Mouse (Mus musculus): Measurements from ENCODE around the gene Agap2. TPM values are rescaled to one million over a fixed set of nuclear protein-coding genes. Genes with fewer than 3 reads are reported as not detected.
A peak's percentile ranks its signal among the peaks of the same experiment; 100 is the strongest.
"Not testable (repeated sequence)": the region's sequence is repeated elsewhere in the genome, so short reads cannot be mapped to it uniquely, and the experiment has no call there.

Gene Agap2
- polyA plus RNA-seq, 1 experiment from 2014 or later = 0.43 TPM

GRCm38 (mm10) chr10:127071203-127071602 is 3.9 kb upstream of the Agap2 start:
- peak overlapping the region; percentile 89 for H3K4me2 ChIP-seq (replicated peaks)
- peaks cover 16% of the 10 kb centered on the region for H3K36me3 ChIP-seq
- H3K9ac ChIP-seq = 0 out of 2 replicates have a peak overlapping the region, but pooled peaks have one; percentile 67
- H3K27ac ChIP-seq = no peak overlapping the region
- WGBS = 70% methylated on average over 9 of the region's 9 CpGs
- peak overlapping the region; percentile 50 for H3K4me3 ChIP-seq (replicated peaks)
- peaks cover 21% of the 10 kb centered on the region for H3K4me1 ChIP-seq (replicated peaks)
- ATAC-seq = no peak
- H3K9me3 ChIP-seq = no peaks in the 10 kb centered on the region
- H3K27me3 ChIP-seq (replicated peaks) = peaks cover 7% of the 10 kb centered on the region

DNA sequence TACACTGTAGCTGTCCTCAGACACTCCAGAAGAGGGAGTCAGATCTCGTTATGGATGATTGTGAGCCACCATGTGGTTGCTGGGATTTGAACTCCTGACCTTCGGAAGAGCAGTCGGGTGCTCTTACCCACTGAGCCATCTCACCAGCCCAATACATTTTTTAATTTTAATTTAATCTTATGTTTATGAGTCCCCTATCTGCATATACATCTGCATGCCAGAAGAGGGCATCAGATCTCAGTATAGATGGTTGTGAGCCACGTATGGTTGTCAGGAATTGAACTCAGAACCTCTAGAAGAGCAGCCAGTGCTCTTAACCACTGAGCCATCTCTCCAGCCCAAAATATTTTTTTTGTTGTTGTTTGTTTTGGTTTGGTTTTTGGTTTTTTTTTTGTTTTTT is 2.8 kb upstream of the Agap2 start:
- H3K9ac ChIP-seq; ATAC-seq; H3K36me3 ChIP-seq; H3K9me3 ChIP-seq; H3K4me3 ChIP-seq (replicated peaks); H3K27ac ChIP-seq; H3K4me2 ChIP-seq (replicated peaks): not testable (repeated sequence)
- Histone ChIP-seq H3K27me3 (replicated peaks) (peaks cover 15% of the 10 kb centered on the region), H3K4me1 (replicated peaks) (peaks cover 15% of the 10 kb centered on the region)
- 82% methylated on average over 4 of the region's 4 CpGs for WGBS

GRCm38 (mm10) chr10:127072969-127073368 is 2.1 kb upstream of the Agap2 start:
- H3K36me3 ChIP-seq; H3K4me3 ChIP-seq (replicated peaks); ATAC-seq; H3K9ac ChIP-seq; H3K4me2 ChIP-seq (replicated peaks); H3K9me3 ChIP-seq; H3K27ac ChIP-seq: not testable (repeated sequence)
- Histone ChIP-seq H3K4me1 (replicated peaks) (peaks cover 15% of the 10 kb centered on the region), H3K27me3 (replicated peaks) (peaks cover 22% of the 10 kb centered on the region)
- WGBS = 74% methylated on average over 2 of the region's 2 CpGs

DNA sequence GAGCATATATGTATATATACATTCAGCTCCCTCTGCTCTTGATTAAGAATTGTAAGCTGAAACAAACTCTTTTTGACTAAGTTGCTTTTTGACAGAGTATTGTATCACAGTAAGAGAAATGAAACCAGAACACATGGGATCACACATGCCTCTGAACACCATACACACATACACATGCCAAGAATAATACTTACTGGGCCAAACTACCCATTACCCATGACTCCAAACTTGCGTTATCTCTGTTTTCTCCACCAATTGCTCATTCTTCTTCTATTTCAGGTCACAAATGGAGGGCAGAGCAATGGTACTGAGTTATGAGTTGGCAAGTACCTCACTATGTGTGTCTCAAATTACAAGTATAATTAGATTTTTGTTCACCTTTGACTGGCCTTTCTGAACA is 1.1 kb upstream of the Agap2 start:
- Histone ChIP-seq H3K27me3 (replicated peaks) (peaks cover 32% of the 10 kb centered on the region), H3K27ac (no peak overlapping the region), H3K4me3 (replicated peaks) (no peak overlapping the region), H3K36me3 (no peaks in the 10 kb centered on the region), H3K9ac (no peak overlapping the region), H3K4me2 (replicated peaks) (no peak overlapping the region), H3K9me3 (no peaks in the 10 kb centered on the region), H3K4me1 (replicated peaks) (peaks cover 9% of the 10 kb centered on the region)
- 94% methylated on average over 1 of the region's 1 CpGs for WGBS
- no peak for ATAC-seq

DNA sequence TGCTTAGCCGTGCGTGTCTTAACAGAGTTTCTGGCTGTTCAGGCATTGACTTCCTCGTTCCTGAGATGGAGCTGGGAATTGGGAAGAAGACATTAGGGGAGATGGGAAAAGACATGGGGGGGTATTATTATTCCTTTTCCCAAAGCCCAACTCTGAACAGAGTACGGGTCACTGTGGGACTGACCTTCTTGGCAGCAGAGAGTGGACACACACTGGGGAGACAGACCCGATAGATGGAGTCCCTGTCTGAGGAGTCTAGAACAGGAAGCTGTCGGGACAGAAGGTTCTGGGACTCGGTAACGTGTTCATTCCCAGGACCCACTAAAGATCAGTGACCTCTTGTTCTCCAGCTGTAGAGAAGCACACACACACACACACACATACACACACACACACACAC is 567 bp downstream of the Agap2 start:
- Histone ChIP-seq H3K9ac (no peak overlapping the region), H3K4me3 (replicated peaks) (no peak overlapping the region), H3K36me3 (no peaks in the 10 kb centered on the region), H3K9me3 (no peaks in the 10 kb centered on the region), H3K4me2 (replicated peaks) (no peak overlapping the region), H3K27ac (no peak overlapping the region), H3K4me1 (replicated peaks) (peaks cover 22% of the 10 kb centered on the region), H3K27me3 (replicated peaks) (peaks cover 49% of the 10 kb centered on the region)
- 60% methylated on average over 8 of the region's 8 CpGs for WGBS
- ATAC-seq = no peak

- Histone ChIP-seq H3K4me1 (replicated peaks) (peaks cover 25% of the 10 kb centered on the region), H3K27ac (no peak overlapping the region), H3K9ac (no peak overlapping the region), H3K27me3 (replicated peaks) (peaks cover 53% of the 10 kb centered on the region), H3K4me2 (replicated peaks) (no peak overlapping the region), H3K4me3 (replicated peaks) (no peak overlapping the region), H3K9me3 (no peaks in the 10 kb centered on the region), H3K36me3 (no peaks in the 10 kb centered on the region)
- 27% methylated on average over 4 of the region's 4 CpGs for WGBS
- ATAC-seq = no peak
These were observed 998 bp downstream of the Agap2 start for GRCm38 (mm10) chr10:127076082-127076481.

- H3K4me3 ChIP-seq (replicated peaks) = no peak overlapping the region
- WGBS = 8% methylated on average over 10 of the region's 10 CpGs
- H3K9ac ChIP-seq = no peak overlapping the region
- ATAC-seq = no peak
- H3K4me1 ChIP-seq (replicated peaks) = peaks cover 34% of the 10 kb centered on the region
- H3K27me3 ChIP-seq (replicated peaks) = peaks cover 66% of the 10 kb centered on the region
- H3K4me2 ChIP-seq (replicated peaks) = no peak overlapping the region
- H3K27ac ChIP-seq = no peak overlapping the region
- no peaks in the 10 kb centered on the region for H3K9me3 ChIP-seq
- no peaks in the 10 kb centered on the region for H3K36me3 ChIP-seq
These were observed 2.4 kb downstream of the Agap2 start for GRCm38 (mm10) chr10:127077515-127077914.

DNA sequence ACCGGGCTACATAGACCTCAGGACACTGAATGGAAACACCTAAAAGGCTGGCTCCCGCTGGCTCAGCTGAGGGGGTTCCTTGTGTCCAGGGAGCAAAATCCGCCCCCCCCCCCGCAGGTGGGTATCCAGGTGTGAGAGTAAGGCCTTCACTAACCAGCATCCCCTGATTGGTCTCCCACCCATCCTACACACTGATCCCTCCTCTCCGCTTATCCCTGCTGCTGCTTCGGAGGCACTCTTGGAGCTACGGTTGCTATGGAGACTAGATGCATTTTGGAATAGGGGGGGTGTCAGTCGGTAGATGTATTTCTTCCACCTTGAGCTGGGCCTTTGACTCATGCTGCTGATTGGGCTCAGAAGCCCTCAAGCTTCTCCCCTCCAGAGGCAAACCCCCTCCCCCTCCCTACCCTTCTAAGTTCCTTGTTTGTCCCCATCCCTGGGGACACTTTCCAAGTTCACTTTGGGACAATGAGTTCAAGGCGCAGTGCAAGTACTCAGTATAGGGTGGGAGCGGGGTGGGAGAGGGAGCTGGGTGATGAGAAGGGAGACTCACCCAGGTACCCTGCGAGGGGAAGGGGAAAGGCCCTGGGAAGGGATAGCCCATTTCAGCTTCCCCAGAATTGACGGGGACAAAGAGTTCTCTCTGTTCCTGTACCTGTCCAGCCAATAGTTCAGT is 3.1 kb downstream of the Agap2 start:
- Histone ChIP-seq H3K9me3 (no peaks in the 10 kb centered on the region), H3K27ac (no peak overlapping the region), H3K4me2 (replicated peaks) (peak overlapping the region; percentile 92), H3K4me1 (replicated peaks) (peaks cover 34% of the 10 kb centered on the region), H3K9ac (no peak overlapping the region), H3K4me3 (replicated peaks) (peak overlapping the region; percentile 48), H3K27me3 (replicated peaks) (peaks cover 72% of the 10 kb centered on the region), H3K36me3 (no peaks in the 10 kb centered on the region)
- WGBS = 3% methylated on average over 12 of the region's 12 CpGs
- ATAC-seq = no peak

DNA sequence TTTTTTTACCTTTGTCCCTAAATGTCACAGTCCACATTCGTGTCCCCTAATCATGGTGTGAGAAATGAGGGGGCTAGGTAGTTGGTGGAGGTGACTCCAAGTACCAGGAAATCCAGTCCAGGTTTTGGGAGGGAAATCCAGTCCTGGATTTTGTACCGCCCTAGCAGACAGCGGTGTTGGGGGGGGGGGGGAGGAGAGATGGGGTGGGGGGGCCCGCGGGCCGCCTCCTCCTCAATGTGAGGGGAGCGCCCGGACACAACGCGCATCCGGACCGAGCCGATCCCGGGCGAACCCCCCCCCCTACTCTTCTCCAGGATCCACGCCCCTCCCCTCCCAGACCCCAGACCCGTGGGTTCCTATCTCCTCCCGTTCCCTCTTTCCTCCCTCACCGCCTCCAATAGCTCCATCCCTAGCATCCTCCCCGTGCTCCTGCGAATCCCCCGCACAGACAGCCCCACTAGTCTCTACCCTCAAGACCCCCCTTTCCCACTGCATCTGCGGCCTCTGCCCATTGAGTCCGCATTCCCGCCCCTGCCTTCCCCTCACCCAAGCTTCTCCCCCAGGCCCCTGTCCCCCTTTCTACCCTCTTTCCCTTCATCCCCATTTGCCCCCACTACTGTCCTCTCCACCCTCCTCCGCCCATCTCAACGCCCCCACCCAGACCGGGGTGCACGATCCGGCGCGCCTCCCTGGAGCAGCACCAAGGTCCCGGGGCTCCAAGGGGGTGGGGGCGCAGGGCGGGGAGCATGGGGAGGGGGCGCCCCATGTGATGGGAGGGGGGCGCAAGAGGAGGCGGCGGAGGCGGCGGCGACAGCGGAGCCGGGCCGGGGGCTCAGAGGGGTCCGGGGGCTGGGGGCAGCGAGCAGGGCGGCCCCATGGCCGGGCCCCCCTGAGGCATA is 3.8 kb downstream of the Agap2 start:
- H3K4me3 ChIP-seq (replicated peaks) = peak overlapping the region; percentile 48
- no peaks in the 10 kb centered on the region for H3K9me3 ChIP-seq
- no peaks in the 10 kb centered on the region for H3K36me3 ChIP-seq
- no peak overlapping the region for H3K27ac ChIP-seq
- H3K9ac ChIP-seq = peak overlapping the region; percentile 41
- peak overlapping the region; percentile 92 for H3K4me2 ChIP-seq (replicated peaks)
- peaks cover 75% of the 10 kb centered on the region for H3K27me3 ChIP-seq (replicated peaks)
- ATAC-seq = peak; percentile 34; the same call in 1 of the 2 replicates
- peaks cover 34% of the 10 kb centered on the region for H3K4me1 ChIP-seq (replicated peaks)
- 3% methylated on average over 39 of the region's 49 CpGs for WGBS

GRCm38 (mm10) chr10:127079665-127080391 is 4.7 kb downstream of the Agap2 start:
- H3K4me2 ChIP-seq (replicated peaks) = peak overlapping the region; percentile 92
- peak overlapping the region; percentile 48 for H3K4me3 ChIP-seq (replicated peaks)
- H3K36me3 ChIP-seq = no peaks in the 10 kb centered on the region
- WGBS = 4% methylated on average over 70 of the region's 70 CpGs
- peak; percentile 9; the same call in 1 of the 2 replicates for ATAC-seq
- no peak overlapping the region for H3K27ac ChIP-seq
- peaks cover 34% of the 10 kb centered on the region for H3K4me1 ChIP-seq (replicated peaks)
- no peaks in the 10 kb centered on the region for H3K9me3 ChIP-seq
- H3K27me3 ChIP-seq (replicated peaks) = peaks cover 75% of the 10 kb centered on the region
- H3K9ac ChIP-seq = peak overlapping the region; percentile 41

GRCm38 (mm10) chr10:127080901-127081780 is 6.1 kb downstream of the Agap2 start:
- Histone ChIP-seq H3K4me2 (replicated peaks) (peak overlapping the region; percentile 92), H3K9ac (peak overlapping the region; percentile 14; the same call in 1 of the 2 replicates), H3K4me3 (replicated peaks) (peak overlapping the region; percentile 23), H3K9me3 (no peaks in the 10 kb centered on the region), H3K27ac (no peak overlapping the region), H3K4me1 (replicated peaks) (peaks cover 34% of the 10 kb centered on the region), H3K36me3 (no peaks in the 10 kb centered on the region), H3K27me3 (replicated peaks) (peaks cover 69% of the 10 kb centered on the region)
- 5% methylated on average over 48 of the region's 48 CpGs for WGBS
- no peak for ATAC-seq

All from intestine, embryonic 15.5 days (tissue).